Mouse (Mus musculus) bone marrow macrophage, adult 2 months (primary cell): Measurements from ENCODE around the gene Ipcef1. TPM values are rescaled to one million over a fixed set of nuclear protein-coding genes. Genes with fewer than 3 reads are reported as not detected.

Source experiments
- H3K27ac ChIP-seq: 2 replicates; pipeline ENCODE4 v1.5.1; 2012; ENCODE audit warnings: low read depth, low read length; ENCODE audit not compliant: insufficient read depth
- H3K4me1 ChIP-seq: 2 replicates; pipeline ENCODE4 v1.6.1; 2012; ENCODE audit warnings: low read length; ENCODE audit not compliant: control insufficient read depth, insufficient read depth
- H3K4me3 ChIP-seq: 2 replicates; pipeline ENCODE4 v1.5.1; 2012; ENCODE audit warnings: mild to moderate bottlenecking, low read length, moderate library complexity; ENCODE audit not compliant: insufficient read depth
- CTCF ChIP-seq: IDR thresholded peaks from 2 replicates; pipeline ENCODE4 v1.5.1; 2012; ENCODE audit warnings: low read depth, mild to moderate bottlenecking, low read length, moderate library complexity
- POLR2A ChIP-seq: IDR thresholded peaks from 2 replicates; pipeline ENCODE4 v1.6.1; 2012; ENCODE audit warnings: mild to moderate bottlenecking, low read depth, low read length, borderline replicate concordance
- polyA plus RNA-seq: library from polyadenylated mRNA; stranded (reverse); fragments of >200 nt; gene quantifications from 2 replicates; pipeline ENCODE4 v1.2.4, GENCODE M21; 2012; ENCODE audit not compliant: missing spikeins, insufficient read depth, insufficient read length

Gene Ipcef1
- polyA plus RNA-seq, 1 experiment, result 0.36 TPM

GRCm38 (mm10) chr10:6979216-6979615, 73.1 kb downstream of the Ipcef1 start:
- Histone ChIP-seq H3K4me3 (no peak overlapping the region; the same call in 1 of the 2 replicates), H3K4me1 (no peaks in the 10 kb centered on the region), H3K27ac (no peak overlapping the region)
- no peak for TF ChIP-seq CTCF
- no peak for TF ChIP-seq POLR2A

DNA sequence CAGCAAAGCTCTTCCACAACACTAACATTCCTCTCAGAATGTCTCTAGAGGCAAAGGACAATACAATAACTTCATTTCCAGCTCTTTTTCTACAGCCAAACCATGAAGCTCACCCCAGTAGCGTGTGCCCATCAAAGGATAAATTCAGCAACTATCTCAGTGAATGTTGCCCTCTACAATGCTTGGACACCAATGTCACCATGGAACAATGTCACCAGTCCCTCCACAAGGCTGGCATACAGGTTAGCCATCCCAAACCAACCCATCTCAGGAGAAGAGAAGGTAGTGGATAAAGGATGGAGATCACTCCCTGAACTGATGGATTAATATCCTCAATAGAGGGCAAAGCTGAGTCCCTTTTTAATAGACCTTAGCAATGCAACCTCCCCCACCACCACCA, 73.5 kb downstream of the Ipcef1 start:
- TF ChIP-seq CTCF (no peak), POLR2A (no peak)
- no peaks in the 10 kb centered on the region for H3K4me1 ChIP-seq
- H3K4me3 ChIP-seq, result no peak overlapping the region
- H3K27ac ChIP-seq, result no peak overlapping the region

- TF ChIP-seq CTCF, result no peak
- no peak for TF ChIP-seq POLR2A
- Histone ChIP-seq H3K4me1 (no peaks in the 10 kb centered on the region), H3K4me3 (no peak overlapping the region), H3K27ac (no peak overlapping the region)
These were observed 74.4 kb downstream of the Ipcef1 start for GRCm38 (mm10) chr10:6977843-6978242.

GRCm38 (mm10) chr10:6968334-6968733, 83.9 kb downstream of the Ipcef1 start:
- no peaks in the 10 kb centered on the region for H3K4me1 ChIP-seq
- no peak overlapping the region for H3K27ac ChIP-seq
- H3K4me3 ChIP-seq, result no peak overlapping the region
- no peak for TF ChIP-seq CTCF
- TF ChIP-seq POLR2A, result no peak

GRCm38 (mm10) chr10:6967588-6968242, 84.6 kb downstream of the Ipcef1 start:
- H3K27ac ChIP-seq, result no peak overlapping the region
- H3K4me3 ChIP-seq, result no peak overlapping the region
- H3K4me1 ChIP-seq, result no peaks in the 10 kb centered on the region
- TF ChIP-seq POLR2A, result no peak
- TF ChIP-seq CTCF, result no peak

GRCm38 (mm10) chr10:6958791-6959190, 93.5 kb downstream of the Ipcef1 start:
- no peak for TF ChIP-seq POLR2A
- no peak for TF ChIP-seq CTCF
- H3K27ac ChIP-seq, result no peak overlapping the region

GRCm38 (mm10) chr10:6956357-6956756, 95.9 kb downstream of the Ipcef1 start:
- Histone ChIP-seq H3K4me1 (no peaks in the 10 kb centered on the region), H3K4me3 (no peak overlapping the region), H3K27ac (no peak overlapping the region)
- TF ChIP-seq CTCF (no peak), POLR2A (no peak)

More at GRCm38 (mm10) chr10:6958791-6959190, 93.5 kb downstream of the Ipcef1 start:
- Histone ChIP-seq H3K4me3 (no peak overlapping the region), H3K4me1 (no peaks in the 10 kb centered on the region)

- Histone ChIP-seq H3K4me3 (no peak overlapping the region), H3K4me1 (no peaks in the 10 kb centered on the region), H3K27ac (no peak overlapping the region)
- TF ChIP-seq CTCF, result no peak
- TF ChIP-seq POLR2A, result no peak
These were observed 97.7 kb downstream of the Ipcef1 start for GRCm38 (mm10) chr10:6954533-6954932.

DNA sequence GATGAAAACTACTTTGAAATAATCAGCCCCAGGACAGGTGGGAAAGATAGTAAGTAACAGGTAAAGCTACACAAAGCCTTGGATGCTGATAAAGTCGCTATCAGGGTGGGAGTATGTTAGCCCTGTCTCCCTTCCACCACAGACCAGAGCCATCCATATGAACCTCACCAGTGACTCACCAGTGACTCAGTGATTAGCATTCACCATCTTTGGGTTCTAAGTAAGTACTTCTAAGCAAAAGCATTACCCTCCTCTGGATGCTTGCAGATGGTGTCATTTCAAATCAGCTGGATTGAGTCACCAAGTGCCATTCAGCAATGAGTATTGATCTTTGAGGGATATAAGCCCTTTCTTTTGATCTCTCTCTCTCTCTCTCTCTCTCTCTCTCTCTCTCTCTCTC, 99.2 kb downstream of the Ipcef1 start:
- Histone ChIP-seq H3K4me3 (no peak overlapping the region), H3K27ac (no peak overlapping the region), H3K4me1 (no peaks in the 10 kb centered on the region)
- no peak for TF ChIP-seq CTCF
- TF ChIP-seq POLR2A, result no peak

GRCm38 (mm10) chr10:6936671-6937425, 115.4 kb downstream of the Ipcef1 start:
- Histone ChIP-seq H3K4me3 (no peak overlapping the region), H3K4me1 (no peaks in the 10 kb centered on the region), H3K27ac (no peak overlapping the region)
- TF ChIP-seq CTCF, result no peak
- no peak for TF ChIP-seq POLR2A

- H3K4me3 ChIP-seq, result no peak overlapping the region
- H3K27ac ChIP-seq, result no peak overlapping the region
- H3K4me1 ChIP-seq, result no peaks in the 10 kb centered on the region
- TF ChIP-seq CTCF, result no peak
- no peak for TF ChIP-seq POLR2A
These were observed 117.5 kb downstream of the Ipcef1 start for GRCm38 (mm10) chr10:6934776-6935175.
